Mouse (Mus musculus): ENCODE measurements at regions not wholly inside any gene's neighbourhood (a gene's known extent, or its start where the extent isn't known, plus 50 kb on each side); places are given as distances from the start of the nearest gene placed in this dataset.

DNA sequence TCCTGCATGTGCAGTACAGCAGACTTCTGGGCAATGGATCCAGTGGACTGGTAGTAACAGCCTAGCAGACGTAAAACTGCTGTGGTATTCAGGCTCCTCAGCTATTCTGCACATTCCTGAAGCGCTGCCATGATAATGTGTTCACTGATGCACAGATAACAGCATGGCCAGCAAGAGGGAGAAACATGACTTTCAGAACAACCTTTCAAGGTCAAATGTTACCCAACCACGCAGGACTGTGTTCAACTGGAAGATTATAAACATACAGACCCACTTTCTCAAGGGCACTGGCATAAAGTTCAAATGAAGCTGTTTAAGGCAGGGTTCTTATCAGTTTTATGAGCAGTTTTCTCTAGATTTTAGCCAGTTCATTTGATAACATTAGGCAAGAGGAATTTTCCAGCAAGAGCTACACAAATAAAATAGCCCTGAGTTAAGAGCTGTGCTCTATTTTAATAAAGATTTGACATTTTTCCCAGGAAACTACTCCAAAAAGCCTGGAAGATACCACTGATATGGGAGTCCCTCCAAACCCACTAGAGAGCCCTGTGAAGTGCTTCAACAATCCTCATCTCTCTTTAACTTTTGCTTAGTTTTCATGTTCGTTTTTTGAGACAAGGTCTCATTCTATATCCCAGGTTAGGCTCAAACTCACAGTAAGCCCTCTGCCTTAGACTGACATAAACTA, 311.6 kb upstream of the Cited2 start:
- TF ChIP-seq CTCF (IDR thresholded peaks at IDR 0.05) = no peak
- H3K27ac ChIP-seq = no peak overlapping the region
- no peak for DNase-seq
- intact Hi-C loops (cut with DNase I) = no loop called here
- no peak overlapping the region for H3K4me3 ChIP-seq

DNA sequence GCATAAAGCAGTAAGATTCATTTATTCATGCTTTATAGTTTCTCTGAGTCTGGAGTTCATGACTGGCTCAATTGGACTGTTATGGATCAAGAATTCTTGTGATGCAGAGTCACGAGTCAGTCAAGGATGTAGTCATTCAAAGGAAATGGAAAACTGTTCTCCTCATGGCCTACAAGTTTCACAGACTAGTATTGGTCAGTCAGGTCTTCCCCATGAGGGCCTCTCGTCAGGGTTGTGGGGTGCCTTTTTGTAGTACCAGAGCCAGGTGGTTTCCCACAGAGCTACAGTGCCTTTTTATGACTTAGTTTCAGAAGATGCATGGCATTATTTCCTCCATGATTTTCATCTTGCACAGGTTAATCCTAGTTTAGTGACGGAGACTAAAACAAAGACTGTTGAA, 307.9 kb upstream of the Cited2 start:
- DNase-seq = no peak
- no peak for TF ChIP-seq CTCF (IDR thresholded peaks at IDR 0.05)
- intact Hi-C loops (cut with DNase I) = no loop called here

DNA sequence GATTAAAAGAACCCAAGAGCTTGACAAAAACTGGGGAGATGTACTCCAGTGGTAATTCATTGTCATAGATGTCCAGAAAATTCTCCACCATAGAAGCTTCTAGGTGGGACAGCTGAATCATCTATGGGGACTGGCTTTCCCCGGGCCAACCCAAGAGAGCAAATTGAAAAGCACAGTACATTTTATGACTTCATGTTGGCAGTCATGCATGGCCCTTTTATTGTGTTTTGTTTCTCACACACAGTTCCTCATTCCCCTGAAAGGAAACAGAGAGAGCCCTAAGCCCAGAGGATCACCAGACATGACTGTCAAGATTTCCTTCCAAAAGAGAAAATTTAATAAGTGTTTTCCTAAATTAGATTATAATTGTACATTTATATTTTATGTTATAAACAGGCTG, 306.9 kb upstream of the Cited2 start:
- no peak for DNase-seq

More for the DNA sequence above, 307.9 kb upstream of the Cited2 start:
- Histone ChIP-seq H3K4me3 (no peak overlapping the region), H3K27ac (no peak overlapping the region)

DNA sequence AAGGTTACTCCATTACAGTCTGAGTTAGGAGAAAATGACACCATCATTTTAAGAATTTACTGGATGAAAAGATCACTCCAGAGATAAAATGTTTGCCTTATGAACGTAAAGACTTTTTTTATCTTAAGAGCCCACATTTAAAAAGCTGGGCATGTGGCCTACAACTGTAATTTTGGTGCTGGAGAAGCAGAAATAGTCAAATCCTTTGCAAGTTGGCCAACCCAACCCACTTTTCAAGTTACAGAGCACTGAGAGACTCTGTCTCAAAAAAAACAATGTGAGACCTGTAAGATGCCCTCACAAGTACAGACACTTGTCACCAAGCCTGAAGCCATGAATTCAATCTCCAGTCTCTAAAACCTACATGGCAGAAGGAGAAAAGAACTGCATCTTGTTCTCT, 305.6 kb upstream of the Cited2 start:
- no peak for DNase-seq
- TF ChIP-seq CTCF (IDR thresholded peaks at IDR 0.05) = no peak
- H3K4me3 ChIP-seq = no peak overlapping the region
- H3K27ac ChIP-seq = no peak overlapping the region
- intact Hi-C loops (cut with DNase I) = no loop called here

More for the DNA sequence above, 306.9 kb upstream of the Cited2 start:
- no peak for TF ChIP-seq CTCF (IDR thresholded peaks at IDR 0.05)
- Histone ChIP-seq H3K27ac (no peak overlapping the region), H3K4me3 (no peak overlapping the region)
- intact Hi-C loops (cut with DNase I) = no loop called here

DNA sequence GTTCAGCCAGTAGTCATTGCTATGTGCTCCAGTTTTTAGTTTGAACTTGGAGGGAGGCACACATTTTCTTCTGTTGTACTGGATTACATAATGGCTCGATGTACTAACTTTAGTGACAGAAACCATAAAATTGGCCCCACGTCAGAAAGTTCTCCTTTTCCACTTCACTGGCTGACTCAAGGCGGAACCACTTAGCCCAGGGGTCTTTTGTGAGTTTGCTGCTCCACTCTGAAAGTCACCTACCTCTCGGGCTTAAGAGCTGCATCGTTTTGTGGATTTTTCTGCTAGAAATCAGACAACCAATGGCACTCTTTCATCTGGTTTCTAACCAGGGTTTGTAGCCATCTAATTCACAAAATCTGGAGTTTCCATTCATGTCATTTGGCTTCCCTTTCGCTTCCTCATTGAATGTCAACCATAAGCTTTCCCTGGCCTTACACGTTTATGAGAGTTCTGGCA, 304.8 kb upstream of the Cited2 start:
- TF ChIP-seq CTCF (IDR thresholded peaks at IDR 0.05) = no peak
- DNase-seq = no peak
- intact Hi-C loops (cut with DNase I) = no loop called here
- no peak overlapping the region for H3K4me3 ChIP-seq
- no peak overlapping the region for H3K27ac ChIP-seq

DNA sequence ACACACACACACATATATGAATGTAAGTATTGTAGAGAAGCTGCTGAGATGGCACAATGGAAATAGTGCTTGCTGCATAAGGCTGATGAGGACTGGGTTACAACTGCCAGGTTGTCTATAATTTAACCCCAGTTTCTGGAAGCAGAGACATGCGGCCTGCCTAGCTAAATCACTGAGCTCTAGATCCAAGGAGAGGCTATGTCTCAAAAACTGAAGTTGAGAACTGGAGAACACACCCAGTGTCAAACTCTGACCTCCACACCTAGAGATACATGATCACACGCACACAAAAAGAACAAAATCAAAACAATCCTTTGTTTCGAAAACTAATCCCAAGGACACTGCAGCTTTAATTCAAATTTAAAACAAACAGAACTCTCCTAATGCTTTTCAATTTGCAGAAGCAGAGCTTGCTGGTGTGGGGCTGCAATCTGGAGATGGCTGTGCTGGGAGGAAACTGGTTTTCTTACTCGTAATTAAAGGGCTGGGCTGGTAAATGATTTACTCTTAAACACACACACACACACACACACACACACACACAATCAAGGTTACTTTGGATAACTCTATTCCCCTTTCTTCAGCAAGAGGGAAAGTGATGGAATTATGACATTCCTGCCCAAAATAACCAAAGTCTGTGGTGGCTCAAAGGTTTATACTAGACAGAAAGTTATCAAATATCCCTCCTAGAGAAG, 299.3 kb upstream of the Cited2 start:
- intact Hi-C loops (cut with DNase I) = no loop called here
- Histone ChIP-seq H3K4me3 (no peak overlapping the region), H3K27ac (no peak overlapping the region)
- no peak for TF ChIP-seq CTCF (IDR thresholded peaks at IDR 0.05)
- no peak for DNase-seq

DNA sequence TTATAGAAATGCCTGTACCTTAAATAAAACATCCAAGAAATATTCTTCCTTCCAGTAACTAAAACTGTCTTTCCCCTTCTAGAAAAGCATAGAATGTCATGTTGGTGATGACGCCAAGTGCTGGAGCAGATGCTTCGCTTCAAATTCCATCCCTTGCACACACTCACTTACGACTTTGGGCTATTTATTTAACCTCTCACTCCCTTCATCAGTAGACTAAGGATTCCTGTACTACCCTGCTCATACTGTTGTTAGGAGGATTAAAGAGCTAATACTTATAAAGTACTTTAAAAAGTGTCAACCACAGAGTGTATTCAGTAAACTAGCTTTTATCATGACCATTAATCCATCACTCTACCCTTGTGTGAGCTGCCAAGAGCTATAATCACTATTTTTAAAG, 296.8 kb upstream of the Cited2 start:
- intact Hi-C loops (cut with DNase I) = no loop called here
- no peak overlapping the region for H3K4me3 ChIP-seq
- no peak for TF ChIP-seq CTCF (IDR thresholded peaks at IDR 0.05)
- no peak for DNase-seq
- H3K27ac ChIP-seq = no peak overlapping the region

DNA sequence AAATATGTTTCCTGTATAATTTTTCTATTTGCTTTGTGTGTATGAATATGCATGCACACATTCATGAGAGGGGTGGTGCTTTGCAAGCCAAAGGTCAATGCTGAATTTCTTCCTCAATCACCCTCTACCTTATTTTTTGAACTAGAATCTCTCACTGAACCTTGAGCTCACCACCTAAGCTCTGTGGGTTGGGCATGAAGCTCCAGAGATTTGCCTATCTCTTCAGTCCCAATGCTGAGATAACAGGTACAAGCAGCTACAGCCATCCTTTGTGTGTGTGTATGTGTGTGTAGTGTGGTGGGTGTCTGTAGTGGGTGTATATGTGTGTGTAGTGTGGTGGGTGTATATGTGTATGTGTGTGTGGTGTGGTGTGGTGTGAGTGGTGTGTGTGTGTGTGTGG, 295.7 kb upstream of the Cited2 start:
- Histone ChIP-seq H3K4me3 (no peak overlapping the region), H3K27ac (no peak overlapping the region)
- intact Hi-C loops (cut with DNase I) = no loop called here
- TF ChIP-seq CTCF (IDR thresholded peaks at IDR 0.05) = no peak
- no peak for DNase-seq

DNA sequence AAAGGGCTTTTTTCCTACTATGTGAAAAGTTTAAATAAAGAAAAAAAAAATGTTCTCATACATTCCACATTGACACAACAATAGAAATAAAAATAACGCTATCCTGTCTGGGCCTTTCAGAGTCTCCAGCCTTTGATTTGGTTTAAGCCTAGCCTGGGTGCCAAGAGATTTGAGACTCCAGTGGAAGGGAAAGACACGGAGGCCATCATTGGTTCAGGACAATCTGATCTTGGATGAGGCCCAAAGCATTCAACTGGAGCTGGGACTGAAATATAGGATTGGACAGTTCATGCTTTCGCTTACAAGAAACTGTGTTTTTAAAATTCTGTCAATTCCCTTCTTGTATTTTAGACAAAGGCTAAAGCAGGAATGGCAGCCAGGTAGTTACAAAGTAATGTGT, 294.7 kb upstream of the Cited2 start:
- intact Hi-C loops (cut with DNase I) = no loop called here
- H3K4me3 ChIP-seq = no peak overlapping the region
- DNase-seq = no peak

DNA sequence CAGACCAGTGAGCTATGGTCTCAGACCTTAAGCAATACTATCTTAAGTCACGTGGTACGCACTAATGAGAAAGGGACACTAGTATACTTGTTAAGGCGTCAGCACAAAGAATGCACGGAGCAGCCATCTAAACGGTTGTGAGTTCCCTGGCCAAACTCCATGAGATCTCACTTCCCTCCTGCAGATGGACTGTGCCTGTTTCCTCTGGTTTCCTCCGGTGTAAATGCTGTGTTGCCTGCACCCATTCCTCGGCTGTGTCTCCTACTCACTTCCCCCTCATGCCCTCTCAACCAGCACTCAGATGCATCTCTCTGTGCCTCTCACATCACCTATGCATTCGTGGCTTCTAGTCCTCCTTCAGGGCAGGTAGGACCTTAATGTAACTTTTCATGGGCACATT, 291.9 kb upstream of the Cited2 start:
- intact Hi-C loops (cut with DNase I) = no loop called here
- Histone ChIP-seq H3K4me3 (no peak overlapping the region), H3K27ac (no peak overlapping the region)
- no peak for TF ChIP-seq CTCF (IDR thresholded peaks at IDR 0.05)
- no peak for DNase-seq

More for the DNA sequence above, 294.7 kb upstream of the Cited2 start:
- no peak overlapping the region for H3K27ac ChIP-seq
- no peak for TF ChIP-seq CTCF (IDR thresholded peaks at IDR 0.05)

DNA sequence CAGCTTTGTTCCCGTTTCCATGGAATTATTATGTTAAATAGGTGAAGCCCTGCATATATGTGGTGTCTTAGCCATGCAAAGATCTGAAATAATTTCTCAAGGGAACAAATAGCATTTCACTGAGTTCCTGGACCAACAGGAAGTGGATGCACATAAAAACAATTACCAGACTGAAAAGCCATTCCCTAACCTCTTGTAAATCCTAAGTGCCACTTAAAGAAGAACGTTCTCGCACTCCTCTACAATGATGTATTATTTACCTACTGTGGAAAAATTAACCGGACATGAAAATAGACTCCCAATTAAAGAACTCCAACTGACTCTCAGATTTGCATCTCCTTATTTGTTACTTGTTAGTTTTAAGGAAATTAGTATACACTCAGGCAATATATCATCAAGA, 288.9 kb upstream of the Cited2 start:
- H3K27ac ChIP-seq = no peak overlapping the region
- DNase-seq = no peak
- TF ChIP-seq CTCF (IDR thresholded peaks at IDR 0.05) = no peak
- H3K4me3 ChIP-seq = no peak overlapping the region
- intact Hi-C loops (cut with DNase I) = no loop called here

DNA sequence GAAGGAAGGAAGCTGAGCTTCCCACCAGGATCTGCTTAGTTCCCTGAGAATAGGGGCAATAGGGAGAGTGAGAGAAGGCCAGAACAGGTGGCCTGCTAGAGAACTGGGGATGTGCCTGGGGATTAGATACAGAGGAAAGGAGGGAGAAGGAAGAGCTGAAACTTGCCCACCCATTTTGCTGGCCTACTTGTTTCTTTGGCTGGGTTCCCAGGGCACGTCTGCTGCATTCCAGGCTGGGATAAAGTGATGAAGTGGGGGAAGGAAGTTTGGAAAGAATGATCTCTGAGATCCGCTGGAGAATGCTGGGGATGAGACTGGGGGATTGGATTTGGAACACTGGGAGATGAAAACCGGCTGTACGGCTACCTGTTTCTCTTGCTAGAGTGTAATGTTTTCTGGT, 272.8 kb upstream of the Cited2 start:
- no peak for DNase-seq
- TF ChIP-seq CTCF (IDR thresholded peaks at IDR 0.05) = no peak
- Histone ChIP-seq H3K4me3 (no peak overlapping the region), H3K27ac (no peak overlapping the region)
- intact Hi-C loops (cut with DNase I) = no loop called here

DNA sequence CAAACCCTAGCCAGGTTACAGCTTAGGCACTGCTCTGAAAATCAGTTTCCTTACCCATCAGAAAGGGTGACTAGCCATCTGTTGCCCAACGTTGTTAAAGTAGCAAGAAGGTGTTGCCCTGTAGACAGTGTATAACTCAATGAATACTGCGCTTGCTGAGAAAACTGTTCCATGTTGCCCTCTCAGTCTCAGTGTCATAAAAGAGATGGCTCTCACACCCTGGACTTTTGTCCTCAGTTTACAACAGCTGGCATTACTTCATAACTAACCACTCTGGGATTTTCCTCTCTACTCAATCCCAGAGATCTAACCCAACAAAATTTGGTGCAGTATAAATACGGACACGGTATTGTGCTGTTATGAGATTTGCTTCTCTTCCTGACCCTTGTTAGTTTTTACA, 252.1 kb upstream of the Cited2 start:
- Histone ChIP-seq H3K4me3 (no peak overlapping the region), H3K27ac (no peak overlapping the region)
- intact Hi-C loops (cut with DNase I) = no loop called here
- TF ChIP-seq CTCF (IDR thresholded peaks at IDR 0.05) = no peak
- no peak for DNase-seq

DNA sequence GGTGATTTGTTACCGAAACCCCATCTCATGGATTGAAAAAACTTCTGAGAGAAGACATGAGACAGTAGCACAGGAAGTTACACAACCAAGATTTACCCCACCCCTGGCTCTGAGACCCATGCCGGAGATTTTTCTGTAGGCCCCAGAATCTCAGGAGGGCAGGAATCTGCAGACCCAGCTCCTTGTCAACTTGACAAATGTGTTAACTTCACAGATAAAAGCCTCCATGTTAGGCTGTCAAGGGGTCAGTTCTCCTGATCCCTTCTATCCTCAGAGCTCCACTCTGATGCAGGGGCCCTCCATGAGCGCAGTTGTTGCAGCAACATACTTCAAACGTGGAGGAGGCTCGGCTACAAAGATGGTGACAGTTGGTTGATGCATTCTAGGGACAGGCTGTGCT, 250.5 kb upstream of the Cited2 start:
- Histone ChIP-seq H3K4me3 (no peak overlapping the region), H3K27ac (no peak overlapping the region)
- no peak for TF ChIP-seq CTCF (IDR thresholded peaks at IDR 0.05)
- intact Hi-C loops (cut with DNase I) = no loop called here
- DNase-seq = no peak

Data from gastrocnemius, adult 2 months (tissue).